Mouse (Mus musculus): ENCODE measurements at regions not wholly inside any gene's neighbourhood (a gene's known extent, or its start where the extent isn't known, plus 50 kb on each side); places are given as distances from the start of the nearest gene placed in this dataset.

GRCm38 (mm10) chr14:60541596-60541995 lies 92.2 kb upstream of the Spata13 start:
- H3K9ac ChIP-seq (ENCODE audit: control insufficient read depth, low read depth, low read length, poor library complexity, severe bottlenecking), result no peak overlapping the region
- no peaks in the 10 kb centered on the region for H3K4me1 ChIP-seq (ENCODE audit: control insufficient read depth in 1 of 2, insufficient read depth in 2 of 2, low read length in 2 of 2)
- no peak for DNase-seq (ENCODE audit: low read depth, low spot score)
- no peaks in the 10 kb centered on the region for H3K9me3 ChIP-seq (replicated peaks; ENCODE audit: insufficient read depth, low read length)
- no peak overlapping the region for H3K27ac ChIP-seq (ENCODE audit: control insufficient read depth, low read depth, low read length)
- TF ChIP-seq NELFE (IDR thresholded peaks at IDR 0.05; ENCODE audit: low read depth, low read length) (no peak), E2F4 (IDR thresholded peaks at IDR 0.05; ENCODE audit: borderline replicate concordance, low read depth, low read length) (no peak), POLR2AphosphoS2 (IDR thresholded peaks at IDR 0.05; ENCODE audit: low read length) (no peak), RCOR1 (IDR thresholded peaks at IDR 0.05; ENCODE audit: low read depth, low read length) (no peak), POLR2A (IDR thresholded peaks at IDR 0.05; ENCODE audit: control insufficient read depth in 1 of 2, insufficient read depth in 1 of 2, low read depth in 1 of 2, low read length in 2 of 2, poor library complexity in 1 of 2) (no peak), MXI1 (IDR thresholded peaks at IDR 0.05; ENCODE audit: low read depth, low read length) (no peak), ZKSCAN1 (IDR thresholded peaks at IDR 0.05; ENCODE audit: low read depth, low read length) (no peak), RAD21 (IDR thresholded peaks at IDR 0.05; ENCODE audit: low read depth, low read length) (no peak), JUND (IDR thresholded peaks at IDR 0.05; ENCODE audit: low read depth, low read length) (no peak), MAX (IDR thresholded peaks at IDR 0.05; ENCODE audit: low read length) (no peak), CHD2 (IDR thresholded peaks at IDR 0.05; ENCODE audit: low read length) (no peak), ZMIZ1 (IDR thresholded peaks at IDR 0.05; ENCODE audit: low read depth, low read length) (no peak), ETS1 (IDR thresholded peaks at IDR 0.05; ENCODE audit: low read depth, low read length) (no peak), USF1 (IDR thresholded peaks at IDR 0.05; ENCODE audit: low read depth, low read length) (no peak), GABPA (IDR thresholded peaks at IDR 0.05; ENCODE audit: low read depth, low read length) (no peak), USF2 (IDR thresholded peaks at IDR 0.05; ENCODE audit: borderline replicate concordance in 1 of 2, insufficient read depth in 1 of 2, low read depth in 1 of 2, low read length in 2 of 2) (no peak), TCF12 (IDR thresholded peaks at IDR 0.05; ENCODE audit: low read depth, low read length) (no peak), MAFK (IDR thresholded peaks at IDR 0.05; ENCODE audit: borderline replicate concordance, low read depth, low read length) (no peak)
- no peaks in the 10 kb centered on the region for H3K36me3 ChIP-seq (ENCODE audit: control insufficient read depth in 1 of 2, insufficient read depth in 2 of 2, low read length in 2 of 2)
- no peaks in the 10 kb centered on the region for H3K79me2 ChIP-seq (ENCODE audit: control insufficient read depth, insufficient read depth, low read length, poor library complexity)
- H3K4me3 ChIP-seq (ENCODE audit: control insufficient read depth in 1 of 2, insufficient read depth in 1 of 2, low read depth in 2 of 2, low read length in 2 of 2), result no peak overlapping the region
- no peaks in the 10 kb centered on the region; a peak in 2 of 4 replicates for H3K27me3 ChIP-seq (ENCODE audit: control insufficient read depth in 1 of 2, insufficient read depth in 2 of 2, low read length in 2 of 2)

- no peak for DNase-seq (ENCODE audit: low read depth, low spot score)
- Histone ChIP-seq H3K27ac (ENCODE audit: control insufficient read depth, low read depth, low read length) (no peak overlapping the region), H3K27me3 (ENCODE audit: control insufficient read depth in 1 of 2, insufficient read depth in 2 of 2, low read length in 2 of 2) (no peaks in the 10 kb centered on the region; a peak in 2 of 4 replicates), H3K9me3 (replicated peaks; ENCODE audit: insufficient read depth, low read length) (no peaks in the 10 kb centered on the region), H3K36me3 (ENCODE audit: control insufficient read depth in 1 of 2, insufficient read depth in 2 of 2, low read length in 2 of 2) (no peaks in the 10 kb centered on the region), H3K9ac (ENCODE audit: control insufficient read depth, low read depth, low read length, poor library complexity, severe bottlenecking) (no peak overlapping the region), H3K4me3 (ENCODE audit: control insufficient read depth in 1 of 2, insufficient read depth in 1 of 2, low read depth in 2 of 2, low read length in 2 of 2) (no peak overlapping the region), H3K79me2 (ENCODE audit: control insufficient read depth, insufficient read depth, low read length, poor library complexity) (no peaks in the 10 kb centered on the region), H3K4me1 (ENCODE audit: control insufficient read depth in 1 of 2, insufficient read depth in 2 of 2, low read length in 2 of 2) (no peaks in the 10 kb centered on the region)
- TF ChIP-seq UBTF (IDR thresholded peaks at IDR 0.05; ENCODE audit: borderline replicate concordance, insufficient read depth, low read depth, low read length), result no peak
- no peak for TF ChIP-seq TBP (IDR thresholded peaks at IDR 0.05; ENCODE audit: low read depth, low read length)
- no peak for TF ChIP-seq MYC (IDR thresholded peaks at IDR 0.05; ENCODE audit: low read depth, low read length)
Observed at GRCm38 (mm10) chr14:60544767-60545166, 89.0 kb upstream of the Spata13 start.

Measured in MEL (cell line).